Mouse (Mus musculus) T-helper 1 cell (primary cell): ENCODE measurements around the gene Ltb.

ENCODE experiments used
- in situ Hi-C: fragments of 300-600 bp; cut with MboI, MseI; formaldehyde crosslinking; loops from one replicate; pipeline ENCODE4 v1.15.1; 2025; ENCODE audit warnings: high pct_unique_total_duplicates

Ltb gene

GRCm38 (mm10) chr17:35165451-35166155 is 28.6 kb upstream of the Ltb start:
- in situ Hi-C loops, result no loop called here

- in situ Hi-C loops, result no loop called here
These were observed 27.7 kb upstream of the Ltb start for GRCm38 (mm10) chr17:35166352-35167035.

- in situ Hi-C loops, result no loop called here
These were observed 26.4 kb upstream of the Ltb start for GRCm38 (mm10) chr17:35167794-35168193.

GRCm38 (mm10) chr17:35168541-35169207 is 25.6 kb upstream of the Ltb start:
- in situ Hi-C loops, result no loop called here

GRCm38 (mm10) chr17:35172445-35173234 is 21.6 kb upstream of the Ltb start:
- in situ Hi-C loops, result loop anchor here (5.0 kb wide), 1 partner anchor 60 kb away; the partner anchor contains the start of gene Atp6v1g2

- in situ Hi-C loops, result loop anchor here (5.0 kb wide), 1 partner anchor 59 kb away; the partner anchor contains the start of gene Atp6v1g2
These were observed 20.9 kb upstream of the Ltb start for GRCm38 (mm10) chr17:35173329-35173728.

GRCm38 (mm10) chr17:35174201-35174977 is 19.9 kb upstream of the Ltb start:
- in situ Hi-C loops, result loop anchor here (5.0 kb wide), 1 partner anchor 58 kb away; the partner anchor contains the start of gene Atp6v1g2

- in situ Hi-C loops, result no loop called here
These were observed 18.9 kb upstream of the Ltb start for GRCm38 (mm10) chr17:35175382-35175781.

GRCm38 (mm10) chr17:35175968-35176367 is 18.3 kb upstream of the Ltb start, which contains the start of gene Aif1:
Gene Aif1, minus strand, starts transcription at chr17:35176068.
- in situ Hi-C loops, result no loop called here

- in situ Hi-C loops, result no loop called here
These were observed 15.7 kb upstream of the Ltb start for GRCm38 (mm10) chr17:35178528-35178927.

- in situ Hi-C loops, result no loop called here
These were observed 14.1 kb upstream of the Ltb start for GRCm38 (mm10) chr17:35180093-35180492.

GRCm38 (mm10) chr17:35185639-35186611 is 8.3 kb upstream of the Ltb start:
- in situ Hi-C loops, result no loop called here

GRCm38 (mm10) chr17:35186681-35187080 is 7.6 kb upstream of the Ltb start:
- in situ Hi-C loops, result no loop called here

GRCm38 (mm10) chr17:35187345-35187744 is 6.9 kb upstream of the Ltb start:
- in situ Hi-C loops, result no loop called here

- in situ Hi-C loops, result no loop called here
These were observed 6.2 kb upstream of the Ltb start, which contains the start of gene Lst1 for GRCm38 (mm10) chr17:35187959-35188610. Gene Lst1, minus strand, starts transcription at chr17:35188439.

GRCm38 (mm10) chr17:35189186-35189585 is 5.1 kb upstream of the Ltb start:
- in situ Hi-C loops, result no loop called here

- in situ Hi-C loops, result no loop called here
These were observed 4.1 kb upstream of the Ltb start for GRCm38 (mm10) chr17:35190096-35190495.

GRCm38 (mm10) chr17:35191723-35192122 is 2.5 kb upstream of the Ltb start:
- in situ Hi-C loops, result no loop called here

GRCm38 (mm10) chr17:35192924-35193323 is 1.3 kb upstream of the Ltb start:
- in situ Hi-C loops, result no loop called here
